Mouse (Mus musculus) liver, adult 2 months (tissue): Measurements from ENCODE around the gene Zfp207. TPM values are rescaled to one million over a fixed set of nuclear protein-coding genes. Genes with fewer than 3 reads are reported as not detected.

Source experiments
- DNase-seq: peaks from one replicate; pipeline ENCODE4 v3.0.0-alpha.2; 2011; ENCODE audit warnings: low read depth, low spot score; ENCODE audit errors: extremely low read depth
- H3K27ac ChIP-seq: fragments of 200-500 bp; replicated peaks from 2 replicates; pipeline ENCODE4 v1.5.1; 2012; ENCODE audit warnings: low read depth, mild to moderate bottlenecking, control low read depth, inconsistent platforms, low read length; ENCODE audit not compliant: insufficient read depth
- H3K27me3 ChIP-seq: fragments of 200-500 bp; 2 replicates; pipeline ENCODE4 v1.6.1; 2012; ENCODE audit warnings: mild to moderate bottlenecking, moderate library complexity, low read length, inconsistent platforms; ENCODE audit not compliant: control insufficient read depth, insufficient read depth
- H3K36me3 ChIP-seq: fragments of 200-500 bp; 2 replicates; pipeline ENCODE4 v1.6.1; 2012; ENCODE audit warnings: low read length, inconsistent platforms; ENCODE audit not compliant: control insufficient read depth, insufficient read depth
- H3K4me1 ChIP-seq: fragments of 200-500 bp; 2 replicates; pipeline ENCODE4 v1.6.1; 2011; ENCODE audit warnings: low read length; ENCODE audit not compliant: control insufficient read depth, insufficient read depth
- H3K4me3 ChIP-seq: fragments of 200-500 bp; 2 replicates; pipeline ENCODE4 v1.5.1; 2011; ENCODE audit warnings: low read depth, mild to moderate bottlenecking, control low read depth, low read length, moderate library complexity; ENCODE audit not compliant: insufficient read depth
- H3K79me2 ChIP-seq: fragments of 200-500 bp; 2 replicates; pipeline ENCODE4 v1.6.1; 2012; ENCODE audit warnings: inconsistent platforms, mild to moderate bottlenecking, low read length, moderate library complexity; ENCODE audit not compliant: control insufficient read depth, insufficient read depth
- H3K9ac ChIP-seq: fragments of 200-500 bp; 2 replicates; pipeline ENCODE4 v1.6.1; 2012; ENCODE audit warnings: low read depth, mild to moderate bottlenecking, control low read depth, inconsistent platforms, low read length
- CTCF ChIP-seq: fragments of 200-500 bp; IDR thresholded peaks from 2 replicates; pipeline ENCODE4 v1.5.1; 2011; ENCODE audit warnings: low read depth, low read length, control low read depth
- POLR2A ChIP-seq: fragments of 200-500 bp; IDR thresholded peaks from 2 replicates; pipeline ENCODE4 v1.6.1; 2011; ENCODE audit warnings: low read length, control low read depth; ENCODE audit not compliant: insufficient read depth; ENCODE audit errors: extremely low read depth
- WGBS: fragments of 180-500 bp; shearing (Covaris S2); methylation state at CpG from one replicate; pipeline ENCODE4 v1.1.7; 2018; 5-methylcytosine and 5-hydroxymethylcytosine counted together
- polyA plus RNA-seq: library from polyadenylated mRNA; depleted of rRNA; stranded (reverse); fragments of >200 nt; gene quantifications from 2 replicates; pipeline ENCODE4 v1.2.3, GENCODE M21; 2012; rRNA removed
- total RNA-seq: library from RNA; depleted of rRNA; stranded (reverse); fragments of >200 nt; gene quantifications from 2 replicates; pipeline ENCODE4 v1.2.3, GENCODE M21; 2014; rRNA removed

The Zfp207 gene
- total and polyA plus RNA-seq, 2 experiments = 40.1 to 70.6 TPM

GRCm38 (mm10) chr11:80449859-80450258 is 66.8 kb downstream of the Zfp207 start:
- Histone ChIP-seq H3K27ac (no peak overlapping the region), H3K27me3 (no peaks in the 10 kb centered on the region), H3K79me2 (peaks cover 8% of the 10 kb centered on the region; the same call in 1 of the 2 replicates), H3K9ac (no peak overlapping the region), H3K4me1 (peaks cover 11% of the 10 kb centered on the region), H3K36me3 (peaks cover 59% of the 10 kb centered on the region), H3K4me3 (no peak overlapping the region)
- DNase-seq = peak; percentile 44
- WGBS = 51% methylated on average over 2 of the region's 2 CpGs
- TF ChIP-seq POLR2A (no peak), CTCF (no peak)

DNA sequence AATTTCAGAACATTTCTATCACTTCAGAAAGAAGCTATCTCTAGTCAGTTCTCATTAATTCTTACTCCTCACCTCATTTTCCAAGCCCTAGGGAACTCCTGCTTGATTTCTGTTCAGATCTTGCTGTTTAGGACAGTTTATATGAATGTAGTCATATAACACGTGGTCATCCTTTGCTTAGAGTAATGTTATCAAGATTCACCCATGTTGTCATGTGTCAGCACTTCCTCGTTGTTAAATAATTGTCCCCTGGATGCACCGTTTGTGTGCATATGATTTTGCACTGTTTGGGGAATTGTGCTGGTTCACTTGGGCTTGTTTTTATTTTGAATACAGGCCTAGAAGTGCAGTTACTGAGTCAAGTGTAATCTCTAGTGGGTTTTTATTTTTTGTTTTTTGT is 69.2 kb downstream of the Zfp207 start:
- WGBS = 51% methylated on average over 3 of the region's 3 CpGs
- Histone ChIP-seq H3K9ac (no peak overlapping the region), H3K4me3 (no peak overlapping the region), H3K27ac (no peak overlapping the region), H3K27me3 (no peaks in the 10 kb centered on the region), H3K4me1 (peaks cover 6% of the 10 kb centered on the region), H3K36me3 (peaks cover 53% of the 10 kb centered on the region), H3K79me2 (peaks cover 3% of the 10 kb centered on the region; the same call in 1 of the 2 replicates)
- TF ChIP-seq CTCF (no peak), POLR2A (no peak)
- no peak for DNase-seq

GRCm38 (mm10) chr11:80453198-80453597 is 70.1 kb downstream of the Zfp207 start:
- WGBS = 81% methylated on average over 1 of the region's 1 CpGs
- Histone ChIP-seq H3K79me2 (no peaks in the 10 kb centered on the region; the same call in 1 of the 2 replicates), H3K27me3 (no peaks in the 10 kb centered on the region), H3K4me1 (peaks cover under 1% of the 10 kb centered on the region; the same call in 1 of the 2 replicates), H3K9ac (no peak overlapping the region), H3K27ac (no peak overlapping the region), H3K4me3 (no peak overlapping the region), H3K36me3 (peaks cover 51% of the 10 kb centered on the region)
- TF ChIP-seq POLR2A (no peak), CTCF (no peak)
- no peak for DNase-seq

Other genes with a start within 250 kb of the Zfp207 start
- gene Tefm, start 241.1 kb upstream of the Zfp207 start, total RNA-seq = 20.5 and 21.6 TPM in 2 replicates
- 5.0 and 5.3 TPM in 2 replicates for gene Tefm, start 241.1 kb upstream of the Zfp207 start, polyA plus RNA-seq
- 32.1 and 33.4 TPM in 2 replicates for gene Adap2, start 229.2 kb upstream of the Zfp207 start, total RNA-seq
- 23.6 and 27.3 TPM in 2 replicates for gene Adap2, start 229.2 kb upstream of the Zfp207 start, polyA plus RNA-seq
- gene Rnf135, start 199.4 kb upstream of the Zfp207 start, total RNA-seq = 6.1 and 6.6 TPM in 2 replicates
- gene Rnf135, start 199.4 kb upstream of the Zfp207 start, polyA plus RNA-seq = 9.4 and 11.0 TPM in 2 replicates
- 32.1 and 37.1 TPM in 2 replicates for gene Rhot1, start 174.3 kb upstream of the Zfp207 start, total RNA-seq
- 8.4 and 8.9 TPM in 2 replicates for gene Rhot1, start 174.3 kb upstream of the Zfp207 start, polyA plus RNA-seq
- 0.09 and 0.13 TPM in 2 replicates for gene Rhbdl3, start 82.4 kb upstream of the Zfp207 start, total RNA-seq
- 0.02 and 0.06 TPM in 2 replicates for gene Rhbdl3, start 82.4 kb upstream of the Zfp207 start, polyA plus RNA-seq
- 10.4 and 11.8 TPM in 2 replicates for gene 5730455P16Rik, start 5.2 kb upstream of the Zfp207 start, total RNA-seq
- 1.8 and 2.1 TPM in 2 replicates for gene 5730455P16Rik, start 5.2 kb upstream of the Zfp207 start, polyA plus RNA-seq
- gene Psmd11, start 45.3 kb downstream of the Zfp207 start, total RNA-seq = 106 and 128 TPM in 2 replicates
- 56.1 and 63.2 TPM in 2 replicates for gene Psmd11, start 45.3 kb downstream of the Zfp207 start, polyA plus RNA-seq
- gene Cdk5r1, start 93.7 kb downstream of the Zfp207 start, total RNA-seq = 0.18 and 0.47 TPM in 2 replicates
- gene Cdk5r1, start 93.7 kb downstream of the Zfp207 start, polyA plus RNA-seq = 0.45 and 0.61 TPM in 2 replicates